Mouse (Mus musculus) embryonic facial prominence, embryonic 13.5 days (tissue): ENCODE measurements around the gene Aoc2. TPM values are rescaled to one million over a fixed set of nuclear protein-coding genes. Genes with fewer than 3 reads are reported as not detected.

Experiments used
- ATAC-seq: fragments of 200-750 bp; cut with Nextera tagmentation; 2 replicates; pipeline ENCODE4 v1.8.0; 2017; ENCODE audit warnings: low read depth; ENCODE audit not compliant: insufficient number of reproducible peaks, insufficient read depth, low FRiP score, low TSS enrichment
- H3K27ac ChIP-seq: fragments of 300-500 bp; sonication (generic); 2 replicates; pipeline ENCODE4 v1.5.1; 2015; ENCODE audit warnings: moderate library complexity, mild to moderate bottlenecking, inconsistent platforms
- H3K27me3 ChIP-seq: fragments of 300-500 bp; sonication (generic); 2 replicates; pipeline ENCODE4 v1.6.1; 2015; ENCODE audit warnings: mild to moderate bottlenecking, inconsistent platforms
- H3K36me3 ChIP-seq: fragments of 300-500 bp; sonication (generic); 2 replicates; pipeline ENCODE4 v1.6.1; 2015; ENCODE audit warnings: mild to moderate bottlenecking, inconsistent platforms
- H3K4me1 ChIP-seq: fragments of 300-500 bp; sonication (generic); 2 replicates; pipeline ENCODE4 v1.6.1; 2015; ENCODE audit warnings: inconsistent platforms
- H3K4me2 ChIP-seq: fragments of 300-500 bp; sonication (generic); 2 replicates; pipeline ENCODE4 v1.6.1; 2015; ENCODE audit warnings: moderate library complexity, mild to moderate bottlenecking, inconsistent platforms
- H3K4me3 ChIP-seq: fragments of 300-500 bp; sonication (generic); 2 replicates; pipeline ENCODE4 v1.5.1; 2015; ENCODE audit warnings: mild to moderate bottlenecking, inconsistent platforms
- H3K9ac ChIP-seq: fragments of 300-500 bp; sonication (generic); 2 replicates; pipeline ENCODE4 v1.6.1; 2015; ENCODE audit warnings: mild to moderate bottlenecking, inconsistent platforms
- H3K9me3 ChIP-seq: fragments of 300-500 bp; sonication (generic); 2 replicates; pipeline ENCODE4 v1.6.1; 2016; ENCODE audit warnings: inconsistent platforms
- WGBS: fragments of 180-500 bp; shearing (Covaris S2); methylation state at CpG from one replicate; pipeline ENCODE4 v1.1.7; 2015; ENCODE audit warnings: mixed read lengths; 5-methylcytosine and 5-hydroxymethylcytosine counted together
- polyA plus RNA-seq: library from polyadenylated mRNA; unstranded; fragments of >200 nt; fragmentation: Nextera tagmentation; extraction: Ambion mirVana; gene quantifications from 2 replicates; pipeline ENCODE4 v1.2.1, GENCODE M21; 2015

Aoc2 gene
- 1.3 and 1.7 TPM in 2 replicates for polyA plus RNA-seq

GRCm38 (mm10) chr11:101324763-101325162 lies at the start of gene Aoc2:
Aoc2 (plus strand) TSS chr11:101325063.
- no peaks in the 10 kb centered on the region for H3K27me3 ChIP-seq
- H3K4me1 ChIP-seq: 0 out of 2 replicates have a peak, but pooled peaks cover 6% of the 10 kb centered on the region
- no peak within 1 kb of the TSS for H3K9ac ChIP-seq
- no peak within 1 kb of the TSS for H3K27ac ChIP-seq
- no peak within 1 kb of the TSS for H3K4me2 ChIP-seq
- H3K36me3 ChIP-seq: peaks cover 61% of the 10 kb centered on the region
- H3K9me3 ChIP-seq: no peaks in the 10 kb centered on the region
- 93% methylated on average over 5 of the region's 5 CpGs for WGBS
- no peak for ATAC-seq
- H3K4me3 ChIP-seq: no peak within 1 kb of the TSS

GRCm38 (mm10) chr11:101275309-101275708 lies 49.6 kb upstream of the Aoc2 start:
- Histone ChIP-seq H3K4me3 (no peak overlapping the region), H3K4me2 (no peak overlapping the region), H3K4me1 (peaks cover 30% of the 10 kb centered on the region), H3K9ac (no peak overlapping the region), H3K27ac (no peak overlapping the region), H3K27me3 (0 out of 2 replicates have a peak, but pooled peaks cover 8% of the 10 kb centered on the region), H3K36me3 (peaks cover 12% of the 10 kb centered on the region; the same call in 1 of the 2 replicates), H3K9me3 (no peaks in the 10 kb centered on the region)
- no peak for ATAC-seq
- WGBS: 77% methylated on average over 4 of the region's 4 CpGs

GRCm38 (mm10) chr11:101276319-101277070 lies 48.4 kb upstream of the Aoc2 start:
- peak overlapping the region; percentile 16; the same call in 1 of the 2 replicates for H3K4me3 ChIP-seq

GRCm38 (mm10) chr11:101277381-101278222 lies 47.3 kb upstream of the Aoc2 start:
- WGBS: 70% methylated on average over 12 of the region's 12 CpGs
- peaks cover 30% of the 10 kb centered on the region for H3K4me1 ChIP-seq
- H3K9ac ChIP-seq: peak overlapping the region; percentile 84
- H3K4me3 ChIP-seq: peak overlapping the region; percentile 83
- peak overlapping the region; percentile 89 for H3K4me2 ChIP-seq
- H3K36me3 ChIP-seq: peaks cover 12% of the 10 kb centered on the region; the same call in 1 of the 2 replicates
- H3K9me3 ChIP-seq: no peaks in the 10 kb centered on the region
- no peak overlapping the region for H3K27ac ChIP-seq
- ATAC-seq: no peak
- H3K27me3 ChIP-seq: 0 out of 2 replicates have a peak, but pooled peaks cover 3% of the 10 kb centered on the region

More at GRCm38 (mm10) chr11:101276319-101277070, 48.4 kb upstream of the Aoc2 start:
- Histone ChIP-seq H3K36me3 (peaks cover 12% of the 10 kb centered on the region; the same call in 1 of the 2 replicates), H3K4me1 (peaks cover 30% of the 10 kb centered on the region), H3K9me3 (no peaks in the 10 kb centered on the region), H3K27me3 (0 out of 2 replicates have a peak, but pooled peaks cover 3% of the 10 kb centered on the region), H3K4me2 (peak overlapping the region; percentile 20), H3K9ac (peak overlapping the region; percentile 36; the same call in 1 of the 2 replicates), H3K27ac (no peak overlapping the region)
- WGBS: 30% methylated on average over 27 of the region's 27 CpGs
- no peak for ATAC-seq

GRCm38 (mm10) chr11:101278223-101279192 lies 46.4 kb upstream of the Aoc2 start, which contains the start of the genes Cntd1 and Coa3:
Cntd1 (plus strand) TSS chr11:101279012.
Coa3 (minus strand) TSS chr11:101279114.
- Histone ChIP-seq H3K4me1 (peaks cover 30% of the 10 kb centered on the region), H3K27ac (no peak within 1 kb of the TSS), H3K9ac (peak within 1 kb of the TSS; percentile 84), H3K9me3 (no peaks in the 10 kb centered on the region), H3K36me3 (peaks cover 12% of the 10 kb centered on the region; the same call in 1 of the 2 replicates), H3K4me2 (peak within 1 kb of the TSS; percentile 89), H3K4me3 (peak within 1 kb of the TSS; percentile 83), H3K27me3 (0 out of 2 replicates have a peak, but pooled peaks cover 3% of the 10 kb centered on the region)
- ATAC-seq: peak; percentile 95
- WGBS: 10% methylated on average over 45 of the region's 45 CpGs

- H3K9ac ChIP-seq: peak overlapping the region; percentile 84; the same call in 1 of the 2 replicates
- 64% methylated on average over 14 of the region's 14 CpGs for WGBS
Observed at GRCm38 (mm10) chr11:101279193-101279569, 45.7 kb upstream of the Aoc2 start.

GRCm38 (mm10) chr11:101280837-101281236 lies 44.0 kb upstream of the Aoc2 start:
- Histone ChIP-seq H3K9me3 (no peaks in the 10 kb centered on the region), H3K36me3 (peaks cover 12% of the 10 kb centered on the region; the same call in 1 of the 2 replicates), H3K4me2 (no peak overlapping the region), H3K4me1 (peaks cover 37% of the 10 kb centered on the region), H3K4me3 (no peak overlapping the region), H3K27me3 (0 out of 2 replicates have a peak, but pooled peaks cover 3% of the 10 kb centered on the region), H3K9ac (no peak overlapping the region), H3K27ac (no peak overlapping the region)
- 53% methylated on average over 7 of the region's 7 CpGs for WGBS
- ATAC-seq: no peak

More at GRCm38 (mm10) chr11:101279193-101279569, 45.7 kb upstream of the Aoc2 start:
- no peak for ATAC-seq
- Histone ChIP-seq H3K27me3 (0 out of 2 replicates have a peak, but pooled peaks cover 3% of the 10 kb centered on the region), H3K9me3 (no peaks in the 10 kb centered on the region), H3K36me3 (peaks cover 12% of the 10 kb centered on the region; the same call in 1 of the 2 replicates), H3K4me1 (peaks cover 32% of the 10 kb centered on the region), H3K4me2 (peak overlapping the region; percentile 89), H3K27ac (no peak overlapping the region), H3K4me3 (peak overlapping the region; percentile 83)

- H3K4me2 ChIP-seq: no peak overlapping the region
- H3K36me3 ChIP-seq: peaks cover 14% of the 10 kb centered on the region
- H3K27me3 ChIP-seq: 0 out of 2 replicates have a peak, but pooled peaks cover 3% of the 10 kb centered on the region
- H3K4me1 ChIP-seq: peaks cover 17% of the 10 kb centered on the region
- H3K9me3 ChIP-seq: no peaks in the 10 kb centered on the region
- H3K4me3 ChIP-seq: no peak overlapping the region
- WGBS: 32% methylated on average over 5 of the region's 5 CpGs
- no peak for ATAC-seq
- H3K27ac ChIP-seq: no peak overlapping the region
- no peak overlapping the region for H3K9ac ChIP-seq
Observed at GRCm38 (mm10) chr11:101282896-101283295, 42.0 kb upstream of the Aoc2 start.

- 67% methylated on average over 4 of the region's 4 CpGs for WGBS
Observed at GRCm38 (mm10) chr11:101283805-101284204, 41.1 kb upstream of the Aoc2 start.

GRCm38 (mm10) chr11:101287306-101287705 lies 37.6 kb upstream of the Aoc2 start:
- Histone ChIP-seq H3K27ac (no peak overlapping the region), H3K27me3 (no peaks in the 10 kb centered on the region), H3K4me3 (no peak overlapping the region), H3K4me1 (peaks cover 7% of the 10 kb centered on the region; the same call in 1 of the 2 replicates), H3K36me3 (peaks cover 51% of the 10 kb centered on the region), H3K4me2 (no peak overlapping the region), H3K9me3 (no peaks in the 10 kb centered on the region), H3K9ac (no peak overlapping the region)
- 88% methylated on average over 9 of the region's 9 CpGs for WGBS
- no peak for ATAC-seq

More at GRCm38 (mm10) chr11:101283805-101284204, 41.1 kb upstream of the Aoc2 start:
- Histone ChIP-seq H3K4me3 (no peak overlapping the region), H3K4me1 (peaks cover 13% of the 10 kb centered on the region; the same call in 1 of the 2 replicates), H3K27ac (no peak overlapping the region), H3K9ac (0 out of 2 replicates have a peak overlapping the region, but pooled peaks have one; percentile 22), H3K9me3 (no peaks in the 10 kb centered on the region), H3K36me3 (peaks cover 16% of the 10 kb centered on the region), H3K27me3 (0 out of 2 replicates have a peak, but pooled peaks cover 3% of the 10 kb centered on the region), H3K4me2 (no peak overlapping the region)
- no peak for ATAC-seq
